Mouse (Mus musculus): Measurements from ENCODE around the gene Chrne.
A peak's percentile ranks its signal among the peaks of the same experiment; 100 is the strongest.

The Chrne gene

GRCm38 (mm10) chr11:70652029-70652883 is 33.2 kb upstream of the Chrne start:
- DNase-seq (ENCODE audit: low read depth in 2 of 2, low spot score in 2 of 2) = peak in 1 of 2 experiments; percentile 32

DNA sequence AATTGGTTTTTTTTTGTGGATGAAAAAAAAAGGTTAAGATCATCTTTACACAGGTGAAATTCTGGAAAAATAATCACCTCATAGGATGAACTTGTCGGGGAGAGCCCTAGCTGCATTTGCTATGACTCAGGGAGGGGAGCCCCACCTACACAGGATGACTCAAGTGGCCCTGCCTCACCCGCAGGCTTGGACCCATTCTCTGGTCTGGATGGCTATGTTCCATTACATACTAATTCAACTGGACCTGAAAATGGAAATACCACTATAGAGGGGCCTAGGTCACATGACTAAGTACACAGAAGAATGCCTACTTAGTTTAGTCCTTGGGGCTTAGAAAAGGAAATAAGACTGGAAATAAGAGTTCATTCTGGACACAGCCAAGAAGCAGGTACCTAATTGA is 32.4 kb upstream of the Chrne start:
- no peak for DNase-seq (ENCODE audit: low read depth in 2 of 2, low spot score in 2 of 2)

- DNase-seq (ENCODE audit: low read depth in 2 of 2, low spot score in 2 of 2) = peak; percentile 30 to 51
Observed at GRCm38 (mm10) chr11:70650322-70651175, 31.5 kb upstream of the Chrne start.

GRCm38 (mm10) chr11:70649185-70649734 is 30.2 kb upstream of the Chrne start:
- no peak for DNase-seq (ENCODE audit: low read depth in 2 of 2, low spot score in 2 of 2)

DNA sequence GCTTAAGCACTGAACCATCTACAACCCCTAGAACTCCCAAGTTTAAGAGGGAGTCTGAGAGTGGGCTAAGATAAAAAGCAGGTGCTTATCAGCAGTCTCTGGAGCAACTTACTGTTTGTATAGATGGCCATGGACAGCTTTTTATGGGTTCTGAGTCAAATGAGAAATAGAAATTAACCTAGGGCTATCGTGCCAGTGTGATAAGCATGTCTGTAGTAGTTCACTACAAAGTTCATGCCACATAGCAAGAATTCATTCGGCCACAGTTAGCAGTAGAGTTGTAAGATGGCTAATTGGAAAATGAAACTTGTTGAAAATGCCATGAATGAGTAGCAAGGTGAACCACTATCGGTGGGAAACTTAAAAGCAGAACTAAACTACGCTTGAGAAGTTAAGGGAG is 29.5 kb upstream of the Chrne start:
- no peak for DNase-seq (ENCODE audit: low read depth in 2 of 2, low spot score in 2 of 2)

DNA sequence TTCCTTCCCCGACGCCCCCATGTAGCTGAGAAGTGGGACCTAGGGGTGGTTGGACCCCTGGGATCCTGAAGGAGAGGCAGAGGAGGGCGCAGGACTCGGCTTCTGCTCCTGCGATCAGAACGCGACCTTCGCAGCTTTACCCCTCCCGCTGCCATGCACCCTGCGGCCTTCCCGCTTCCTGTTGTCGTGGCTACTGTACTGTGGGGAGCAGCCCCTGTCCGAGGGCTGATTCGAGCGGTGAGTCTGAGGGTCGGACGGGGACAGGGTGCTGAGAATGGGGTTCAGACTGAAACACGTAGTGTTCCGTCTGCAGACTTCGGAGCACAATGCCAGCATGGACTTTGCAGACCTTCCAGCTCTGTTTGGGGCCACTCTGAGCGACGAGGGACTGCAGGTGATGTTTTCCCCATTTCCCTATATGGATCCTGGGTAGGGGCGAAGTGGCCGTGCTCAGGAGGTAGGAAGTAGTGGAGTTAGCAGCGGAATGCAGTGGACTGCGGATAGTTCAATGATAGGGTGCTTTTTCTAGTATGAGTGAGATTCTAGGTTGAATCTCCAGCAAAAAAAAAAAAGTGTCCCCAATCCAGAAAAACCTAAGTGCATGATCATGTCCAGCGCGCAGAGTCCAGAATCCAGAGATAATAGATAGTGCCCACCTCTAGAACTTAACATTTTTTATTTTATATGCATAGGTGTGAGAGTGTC is 28.9 kb upstream of the Chrne start:
- peak; percentile 27 to 28 for DNase-seq (ENCODE audit: low read depth in 2 of 2, low spot score in 2 of 2)

GRCm38 (mm10) chr11:70646691-70647650 is 28.0 kb upstream of the Chrne start, which contains the start of the genes Rnf167 and Slc25a11:
Gene Rnf167, plus strand, starts transcription at chr11:70647235.
Gene Slc25a11, minus strand, starts transcription at chr11:70647479.
- DNase-seq (ENCODE audit: low read depth in 2 of 2, low spot score in 2 of 2) = peak; percentile 89 to 95

DNA sequence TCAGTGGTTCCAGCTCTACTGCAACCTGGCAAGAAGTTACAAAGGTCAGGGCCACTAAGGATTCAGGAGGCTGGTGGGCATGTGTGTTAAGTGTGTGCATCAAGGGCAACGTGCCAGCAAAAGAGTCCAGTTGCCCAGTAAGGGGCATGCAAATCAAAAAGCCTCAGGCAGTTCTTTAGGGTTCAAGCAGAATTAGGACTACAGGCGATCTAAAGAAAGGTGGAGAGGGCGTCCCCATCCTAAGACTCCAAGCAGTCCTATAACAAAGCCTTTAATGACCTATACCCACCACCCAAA is 27.2 kb upstream of the Chrne start:
- no peak for DNase-seq (ENCODE audit: low read depth in 2 of 2, low spot score in 2 of 2)

GRCm38 (mm10) chr11:70645461-70646258 is 26.6 kb upstream of the Chrne start:
- no peak for DNase-seq (ENCODE audit: low read depth in 2 of 2, low spot score in 2 of 2)

GRCm38 (mm10) chr11:70644564-70645103 is 25.6 kb upstream of the Chrne start:
- DNase-seq (ENCODE audit: low read depth in 2 of 2, low spot score in 2 of 2) = no peak

DNA sequence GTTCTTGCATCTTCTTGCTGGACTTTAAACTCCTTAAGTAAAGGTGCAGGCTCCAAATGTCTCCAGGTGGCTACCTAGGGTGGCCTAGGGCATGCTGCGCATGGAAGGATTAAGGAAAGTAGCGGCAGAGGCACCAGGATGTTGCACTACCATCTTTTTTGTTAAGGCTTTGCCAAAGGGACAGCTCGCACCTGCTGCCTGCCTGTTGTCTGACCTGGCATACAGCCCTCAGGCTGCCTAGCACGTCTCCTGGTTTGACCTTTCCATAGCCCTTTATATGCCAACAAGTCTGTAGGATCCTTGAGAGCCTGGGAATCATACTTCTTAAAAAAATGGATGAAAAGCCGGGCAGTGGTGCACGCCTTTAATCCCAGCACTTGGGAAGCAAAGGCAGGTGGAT is 24.0 kb upstream of the Chrne start:
- DNase-seq (ENCODE audit: low read depth in 2 of 2, low spot score in 2 of 2) = no peak

- DNase-seq (ENCODE audit: low read depth in 2 of 2, low spot score in 2 of 2) = no peak
Observed at GRCm38 (mm10) chr11:70641241-70641640, 22.2 kb upstream of the Chrne start.

GRCm38 (mm10) chr11:70639976-70640375 is 21.0 kb upstream of the Chrne start:
- DNase-seq (ENCODE audit: low read depth in 2 of 2, low spot score in 2 of 2) = no peak

- DNase-seq (ENCODE audit: low read depth in 2 of 2, low spot score in 2 of 2) = no peak
Observed at GRCm38 (mm10) chr11:70638714-70639278, 19.8 kb upstream of the Chrne start, which contains the start of gene Gp1ba. Gene Gp1ba, plus strand, starts transcription at chr11:70639122.

- DNase-seq (ENCODE audit: low read depth in 2 of 2, low spot score in 2 of 2) = no peak
Observed at GRCm38 (mm10) chr11:70638293-70638692, 19.3 kb upstream of the Chrne start.

DNA sequence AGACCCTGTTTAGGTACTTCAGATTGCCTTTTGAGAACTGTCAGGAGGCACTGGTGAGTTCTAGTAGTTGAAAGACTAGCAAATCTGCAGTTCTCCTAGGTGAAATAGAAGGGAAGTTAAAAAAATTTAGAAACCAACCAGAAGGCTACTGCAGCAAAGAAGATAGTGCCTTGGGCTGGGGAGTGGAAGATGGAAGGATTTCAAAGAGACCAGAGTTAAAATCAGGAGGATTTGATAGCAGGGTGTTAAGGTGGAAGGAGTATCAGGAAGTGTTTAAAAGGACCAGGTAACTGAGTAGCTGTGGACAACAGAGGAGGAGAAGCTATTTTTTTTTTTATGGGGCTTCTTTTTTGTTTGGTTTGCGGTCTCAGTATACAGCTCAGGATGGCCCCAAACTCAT is 18.7 kb upstream of the Chrne start:
- DNase-seq (ENCODE audit: low read depth in 2 of 2, low spot score in 2 of 2) = no peak

GRCm38 (mm10) chr11:70635601-70636000 is 16.6 kb upstream of the Chrne start:
- DNase-seq (ENCODE audit: low read depth in 2 of 2, low spot score in 2 of 2) = no peak

DNA sequence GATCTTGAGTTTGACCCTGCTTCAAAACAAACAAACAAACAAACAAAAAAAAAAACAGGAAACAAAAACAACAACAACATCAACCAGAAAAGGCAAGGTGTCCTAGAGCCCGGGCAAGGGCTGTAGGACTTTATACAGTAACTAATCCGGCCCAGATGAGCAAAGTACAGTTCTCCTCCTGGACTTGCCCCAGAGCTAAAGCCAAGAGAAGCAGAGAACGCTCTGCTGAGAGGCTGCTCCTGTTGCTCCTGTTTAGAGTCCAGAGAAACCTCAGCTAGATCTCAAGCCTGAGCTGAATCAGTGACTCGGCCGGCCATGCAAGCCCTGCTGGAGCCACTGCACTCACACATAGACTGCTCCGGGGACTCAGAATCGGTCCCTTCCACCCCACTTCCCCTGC is 11.1 kb upstream of the Chrne start:
- no peak for DNase-seq (ENCODE audit: low read depth in 2 of 2, low spot score in 2 of 2)

- DNase-seq (ENCODE audit: low read depth in 2 of 2, low spot score in 2 of 2) = peak in 1 of 2 experiments; percentile 37
Observed at GRCm38 (mm10) chr11:70629557-70629956, 10.5 kb upstream of the Chrne start.
